Mouse (Mus musculus): ENCODE data around the gene Ttc28.

The Ttc28 gene

DNA sequence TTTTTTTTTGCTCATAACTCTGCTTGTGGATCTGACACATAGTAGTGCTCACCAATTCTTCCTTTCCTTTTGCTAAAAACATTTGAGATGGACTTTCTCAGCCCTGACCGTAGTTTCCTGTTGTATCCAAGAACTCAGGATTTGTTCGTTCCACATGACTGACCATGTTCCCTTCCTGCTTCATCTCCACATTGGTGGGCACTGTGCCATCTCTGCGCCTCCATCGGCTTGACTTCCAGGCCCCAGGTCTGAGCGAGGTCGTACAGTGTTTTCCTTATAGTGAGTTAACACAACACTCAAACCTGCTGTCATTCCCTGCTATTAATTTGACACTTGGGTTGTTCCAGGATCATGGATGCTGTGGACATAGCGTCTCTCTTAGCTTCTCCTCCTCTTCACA is 225.2 kb downstream of the Ttc28 start:
- no peak for DNase-seq

DNA sequence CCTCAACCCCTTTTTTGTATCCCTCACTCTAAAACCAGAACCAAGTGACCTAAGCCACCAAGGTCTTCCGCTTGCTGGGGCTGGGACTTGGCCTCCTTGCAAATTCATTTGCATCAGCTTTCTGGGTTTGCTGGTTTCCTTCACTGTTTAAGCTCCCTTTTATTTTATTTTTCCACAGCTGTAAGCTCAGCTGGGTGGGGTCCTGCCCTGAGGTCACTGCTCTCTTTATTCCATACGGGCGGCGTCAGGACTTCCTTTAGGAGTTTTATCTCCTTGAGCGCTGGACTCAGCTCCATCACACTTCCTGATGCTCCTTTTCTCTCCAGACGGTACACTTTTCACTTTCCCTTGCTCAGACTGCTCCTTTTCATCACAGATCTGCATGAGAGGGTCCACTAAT is 231.8 kb downstream of the Ttc28 start:
- no peak for DNase-seq

DNA sequence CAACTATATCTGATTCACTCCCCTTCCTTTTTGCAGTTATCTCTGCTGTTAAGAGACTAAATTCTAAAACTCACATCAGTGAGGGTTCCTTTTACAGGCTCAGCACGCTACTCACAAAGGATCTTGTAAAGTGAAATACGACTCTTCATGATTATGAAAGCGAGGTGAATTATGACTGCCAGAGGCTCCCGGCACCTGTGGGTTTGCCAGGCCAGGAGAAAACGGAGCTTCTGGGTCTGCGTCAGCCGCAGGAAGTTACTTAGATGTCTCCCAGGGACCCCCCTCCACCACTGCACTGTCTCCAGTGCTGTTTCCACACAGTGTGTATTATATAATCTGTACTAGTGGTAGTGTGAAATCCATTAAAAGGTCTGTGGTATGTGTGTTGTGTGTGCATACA is 233.6 kb downstream of the Ttc28 start:
- peak; percentile 14 for DNase-seq

DNA sequence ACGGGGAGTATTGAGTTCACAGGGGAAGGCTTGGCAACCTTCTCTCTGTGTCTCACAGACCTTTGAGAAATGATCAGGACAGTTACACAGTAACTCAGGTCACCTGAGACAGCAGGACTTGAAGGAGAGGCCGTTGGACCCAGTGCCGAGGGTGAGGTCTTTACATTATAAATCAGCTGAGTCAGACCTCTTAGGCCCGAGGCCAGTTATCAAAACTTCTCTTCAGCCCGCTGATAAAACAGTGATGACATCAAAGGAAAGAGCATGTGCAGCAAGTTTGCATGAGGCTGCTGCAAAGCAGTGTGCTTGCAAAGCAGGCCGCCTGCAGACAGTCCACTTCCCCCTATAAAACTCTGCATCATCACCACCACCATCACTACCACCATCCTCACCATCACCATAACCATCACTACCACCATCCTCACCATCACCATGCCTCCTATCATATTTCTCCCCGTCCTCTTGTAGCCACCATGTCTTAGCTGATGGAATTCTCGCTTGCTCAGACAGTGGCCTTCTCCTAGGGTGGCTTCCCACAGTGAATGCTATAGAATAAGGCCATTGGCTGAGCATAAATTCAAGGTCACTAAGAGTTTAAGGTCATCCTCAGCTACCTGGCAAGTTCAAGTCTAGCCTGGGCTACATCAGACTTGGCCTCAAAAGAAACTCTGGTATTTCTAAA is 234.2 kb downstream of the Ttc28 start:
- no peak for DNase-seq

DNA sequence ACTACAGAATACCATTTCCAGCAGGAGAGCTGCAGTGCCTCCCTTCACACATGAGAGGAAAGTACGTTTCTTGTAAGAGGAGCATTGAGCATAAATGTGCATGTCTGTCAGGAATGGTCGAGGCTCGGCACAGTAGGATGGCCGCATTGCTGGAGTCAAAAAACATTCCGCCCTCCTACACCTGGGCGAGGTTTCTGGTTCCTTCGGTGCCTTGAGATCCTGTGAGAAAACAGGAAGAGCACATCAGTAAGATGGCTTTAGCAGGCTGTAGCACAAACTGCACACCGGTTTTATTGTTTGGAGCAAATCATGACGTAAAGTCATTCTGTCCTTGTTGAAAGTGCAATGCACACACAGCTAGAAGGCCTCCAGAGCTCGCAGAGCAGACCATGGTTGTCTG is 235.0 kb downstream of the Ttc28 start:
- DNase-seq, result no peak

DNA sequence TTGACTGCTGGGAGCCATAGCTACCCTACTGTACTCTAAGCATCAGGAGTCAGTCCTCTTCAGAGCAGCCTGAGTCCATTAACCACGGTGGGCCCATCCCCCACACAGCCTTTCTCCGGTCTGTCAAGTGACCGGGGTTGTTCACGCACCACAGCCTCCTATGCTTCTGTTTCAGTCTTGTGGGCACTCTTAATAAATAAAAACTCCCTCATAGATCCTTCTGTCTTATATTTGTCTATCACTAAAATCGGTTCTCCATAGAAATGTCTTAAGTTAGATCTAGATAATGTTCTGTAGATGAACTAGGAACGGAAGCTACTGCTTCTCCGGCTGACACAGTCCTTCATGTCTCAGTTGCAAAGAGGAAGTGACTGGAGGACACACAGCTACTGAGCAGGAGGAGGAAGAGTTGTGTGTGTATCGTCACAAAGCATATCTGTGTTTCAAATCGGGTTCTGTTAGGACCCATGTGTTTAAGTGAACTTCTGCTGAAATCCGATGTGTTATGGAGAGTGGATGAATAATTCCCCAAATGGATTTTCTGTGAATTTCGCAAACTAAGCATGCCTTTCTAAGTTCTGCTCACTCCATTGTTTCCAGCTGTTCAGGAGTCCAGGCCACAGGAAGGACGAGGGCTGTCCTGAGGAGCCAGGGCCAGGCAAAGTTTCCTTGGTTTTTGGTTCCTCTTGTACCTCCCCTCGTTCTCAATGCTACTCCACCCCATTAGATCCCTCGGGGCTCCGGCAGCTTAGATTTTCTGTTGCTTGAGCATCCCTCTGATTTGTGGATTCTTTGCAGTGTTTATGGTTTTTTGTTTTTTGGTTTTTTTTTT is 236.1 kb downstream of the Ttc28 start:
- DNase-seq, result peak; percentile 19

DNA sequence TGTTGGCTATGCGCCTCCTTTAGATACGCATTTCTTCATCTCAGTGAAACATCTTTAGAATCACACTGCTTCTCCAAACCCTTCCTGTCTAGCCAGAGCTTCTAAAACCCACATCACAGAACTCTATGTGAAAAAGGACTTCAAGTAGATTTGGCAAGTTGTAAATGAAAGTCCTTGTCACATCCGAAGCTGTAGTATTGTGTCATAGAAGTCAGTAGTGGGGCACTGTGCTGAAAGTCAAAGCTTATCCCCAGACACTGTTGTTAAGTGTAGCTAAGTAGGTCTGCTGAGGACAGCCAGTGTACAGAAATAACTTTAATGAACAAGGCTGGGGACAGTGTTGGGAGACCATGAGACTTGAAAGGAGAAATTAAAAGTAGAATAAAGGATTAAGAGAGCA is 240.2 kb downstream of the Ttc28 start:
- no peak for DNase-seq

DNA sequence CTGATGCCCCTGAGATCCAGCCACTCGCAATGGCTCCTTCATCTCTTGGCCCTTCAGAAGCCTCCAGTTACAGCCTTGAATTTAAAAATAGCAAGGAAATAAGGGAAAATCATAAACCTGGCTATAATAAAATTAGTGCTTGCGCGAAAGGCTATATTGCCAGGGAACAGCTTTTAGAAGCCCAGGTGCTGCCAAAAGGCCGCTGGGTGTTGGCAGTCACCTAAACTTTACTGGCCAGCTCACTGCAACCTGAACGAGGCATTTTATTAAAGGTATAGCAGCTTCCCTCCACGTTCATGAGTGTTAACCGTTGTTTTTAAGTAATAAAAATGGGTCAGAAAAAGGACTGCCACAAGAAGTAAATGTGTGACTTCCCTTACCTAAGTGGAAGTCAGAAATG is 240.7 kb downstream of the Ttc28 start:
- no peak for DNase-seq

DNA sequence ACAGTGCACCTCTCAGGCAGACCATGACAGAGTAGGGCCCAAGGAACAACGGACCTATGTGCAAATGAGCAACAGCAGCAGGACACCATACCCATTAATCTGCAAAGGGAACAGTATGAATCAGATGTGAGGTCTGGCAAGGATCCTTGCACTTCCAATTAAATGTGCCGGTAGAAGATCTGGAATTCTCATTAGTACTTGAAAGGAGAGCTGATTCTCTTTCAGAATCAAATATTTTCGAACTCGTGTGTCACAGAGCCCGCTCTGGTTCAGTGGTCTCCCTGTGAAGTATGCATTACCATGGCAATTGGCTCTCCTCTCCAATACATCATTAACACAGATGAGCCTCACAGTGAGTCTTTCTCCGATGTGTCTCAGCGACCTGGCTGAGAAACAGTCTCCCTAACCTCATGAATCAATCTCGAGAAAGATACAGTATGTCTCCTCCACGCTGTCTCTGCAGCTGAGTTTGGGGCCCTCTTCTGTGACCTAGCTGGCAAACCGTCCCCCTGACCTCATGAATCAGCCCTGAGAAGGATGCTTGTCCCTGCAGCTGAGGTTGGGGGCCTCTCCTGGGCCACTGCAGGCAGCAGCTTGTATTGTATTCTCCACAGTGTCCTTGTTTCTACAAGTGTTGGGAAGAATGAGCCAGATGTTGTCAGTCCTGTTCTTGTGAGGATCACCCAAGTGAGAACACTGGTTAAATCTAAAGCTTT is 241.3 kb downstream of the Ttc28 start:
- no peak for DNase-seq

DNA sequence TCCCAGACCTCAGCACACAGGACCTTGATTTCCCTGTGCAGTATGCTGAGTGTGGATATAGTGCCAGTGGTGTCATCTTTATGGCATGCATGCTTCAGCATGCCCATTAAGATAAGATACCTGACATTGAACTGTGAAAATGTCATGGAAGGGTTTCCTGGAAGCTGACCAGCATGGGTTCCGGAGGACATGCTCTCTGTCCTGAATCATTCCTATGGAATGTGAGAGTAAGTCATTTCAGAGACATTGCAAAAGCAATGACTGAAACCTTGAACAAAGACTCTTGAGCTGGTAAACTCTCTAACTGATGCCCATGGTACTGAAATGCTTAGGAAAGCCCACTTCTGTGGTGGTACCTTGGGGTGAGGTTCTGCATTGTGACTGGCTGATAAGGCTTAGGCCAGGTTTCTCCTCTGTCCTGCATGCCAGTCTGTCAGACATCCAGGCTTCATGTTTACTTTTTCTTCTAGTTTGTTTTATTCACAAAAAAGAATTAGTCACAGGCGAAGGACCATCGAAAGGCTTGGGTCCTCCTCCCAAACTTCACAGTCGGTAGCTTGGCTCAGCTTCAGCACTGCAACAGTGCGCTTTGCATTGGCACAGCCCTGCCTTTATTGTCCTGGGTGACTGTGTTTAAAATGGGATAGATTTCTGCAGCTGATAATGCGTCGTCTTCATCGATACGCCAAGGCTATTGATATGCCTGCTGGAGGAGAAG is 242.9 kb downstream of the Ttc28 start:
- DNase-seq, result no peak

DNA sequence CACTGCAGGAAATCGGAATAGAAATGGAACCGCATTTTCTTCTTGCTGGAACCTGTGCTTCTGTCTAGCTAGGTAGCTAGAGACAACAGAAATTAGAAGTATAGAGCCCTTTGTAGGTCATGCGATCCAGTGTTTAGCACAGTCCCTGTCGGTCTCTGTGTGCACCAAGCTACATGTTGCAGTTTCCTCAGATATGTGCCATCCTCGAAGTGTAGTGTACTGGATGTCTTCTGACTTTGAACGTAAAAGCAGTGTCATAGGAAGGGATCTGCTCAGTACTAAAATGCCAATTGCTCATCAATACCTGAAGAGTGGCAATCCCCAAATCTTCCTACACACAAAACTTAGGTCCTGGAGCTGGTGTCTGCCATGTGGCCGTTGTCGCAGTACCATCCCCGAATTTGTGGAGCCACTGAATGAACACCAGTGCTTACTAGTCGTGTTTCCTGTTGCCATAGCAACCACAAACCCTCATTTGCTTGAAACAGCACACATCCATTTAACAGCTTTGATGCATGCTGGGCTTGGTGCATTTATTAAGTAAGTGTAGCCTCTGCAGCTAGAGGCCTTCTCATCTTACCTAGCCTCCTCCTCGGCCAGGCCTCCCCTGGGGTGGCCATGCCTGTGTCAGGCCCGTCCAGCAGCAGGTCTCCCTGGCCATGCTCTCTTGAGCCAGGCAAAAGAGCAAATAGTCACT is 243.6 kb downstream of the Ttc28 start:
- no peak for DNase-seq

DNA sequence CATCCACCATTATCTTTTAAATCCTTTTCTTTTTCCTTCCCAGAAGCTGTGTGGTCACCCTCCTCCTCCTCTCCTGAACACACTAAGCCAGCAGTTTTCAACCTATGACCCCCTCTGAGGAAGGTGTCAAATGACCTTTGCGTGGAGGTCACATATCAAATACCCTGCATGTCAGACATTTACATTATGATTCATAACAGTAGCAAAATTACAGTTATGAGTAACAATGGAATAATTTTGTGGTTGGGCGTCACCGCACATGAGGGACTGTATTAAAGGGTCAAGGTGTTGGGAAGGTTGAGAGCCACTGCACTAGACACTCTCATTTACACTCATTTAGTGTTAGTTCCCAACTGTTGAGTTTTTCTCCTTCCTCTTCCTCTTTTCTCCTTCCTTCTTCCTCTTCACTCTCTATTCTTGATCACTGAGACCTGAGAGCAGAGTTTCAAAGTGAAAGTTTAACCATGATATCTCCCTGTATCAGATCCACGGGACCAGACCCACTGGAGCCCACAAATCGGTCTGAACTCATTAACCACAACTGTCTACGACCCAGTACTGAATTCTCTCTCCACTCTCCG is 245.1 kb downstream of the Ttc28 start:
- DNase-seq, result no peak

DNA sequence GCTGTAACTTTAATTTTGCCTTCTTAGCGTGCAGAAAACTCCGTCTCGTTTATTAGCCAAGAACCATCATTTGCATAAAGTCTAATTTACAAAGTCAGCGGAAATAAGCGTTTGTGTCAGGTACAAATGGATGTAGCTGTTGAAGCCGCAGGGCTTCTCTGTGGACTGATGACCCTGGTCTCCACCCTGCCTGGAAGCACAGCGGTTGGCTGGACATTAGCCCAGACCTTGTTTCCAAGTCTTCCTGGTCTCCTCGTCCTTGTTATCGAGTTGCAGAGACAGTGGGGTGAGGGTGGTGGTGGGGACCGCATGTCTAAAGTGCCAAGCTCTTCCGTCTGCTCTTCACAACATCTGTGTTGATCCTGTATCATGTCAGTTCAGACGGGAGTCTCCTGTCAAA is 246.1 kb downstream of the Ttc28 start:
- no peak for DNase-seq

DNA sequence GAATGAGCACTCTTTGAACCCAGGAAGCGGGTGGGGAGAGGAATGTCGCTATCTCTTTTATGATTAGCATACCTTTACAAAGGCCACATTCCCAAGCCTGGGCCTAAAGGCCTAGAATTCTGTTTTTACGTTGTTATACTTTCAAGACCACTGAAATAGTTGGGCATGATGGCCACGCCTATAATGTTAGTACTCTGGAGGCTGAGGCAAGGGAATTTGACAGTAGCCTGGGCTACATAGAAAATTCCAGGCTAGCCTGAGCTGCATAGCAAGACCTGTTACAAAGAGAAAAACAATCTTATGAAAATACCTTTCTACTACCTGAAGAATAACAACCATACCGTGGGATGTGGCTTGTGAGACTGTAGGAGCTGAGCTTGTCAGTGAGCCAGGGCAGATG is 248.2 kb downstream of the Ttc28 start:
- DNase-seq, result no peak

DNA sequence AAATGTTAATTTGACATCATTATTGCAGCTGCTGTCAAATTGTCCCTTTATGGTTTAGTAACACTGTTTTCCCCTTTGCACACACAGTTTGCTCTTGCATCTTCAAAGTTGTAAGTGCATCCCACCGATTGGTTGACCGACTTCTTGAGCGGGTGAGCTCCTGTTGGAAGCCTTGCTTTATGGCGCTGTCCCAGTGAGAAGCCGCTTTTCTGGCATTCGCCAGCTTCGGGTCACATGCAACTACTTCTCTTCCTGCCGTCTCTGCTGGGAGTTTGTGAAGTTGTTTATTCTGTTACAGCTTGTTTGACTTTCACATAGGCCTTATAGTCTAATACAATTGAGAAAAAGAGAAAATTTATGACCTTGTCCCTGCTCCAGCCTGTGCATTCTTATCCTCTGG is 250.5 kb downstream of the Ttc28 start:
- no peak for DNase-seq

DNA sequence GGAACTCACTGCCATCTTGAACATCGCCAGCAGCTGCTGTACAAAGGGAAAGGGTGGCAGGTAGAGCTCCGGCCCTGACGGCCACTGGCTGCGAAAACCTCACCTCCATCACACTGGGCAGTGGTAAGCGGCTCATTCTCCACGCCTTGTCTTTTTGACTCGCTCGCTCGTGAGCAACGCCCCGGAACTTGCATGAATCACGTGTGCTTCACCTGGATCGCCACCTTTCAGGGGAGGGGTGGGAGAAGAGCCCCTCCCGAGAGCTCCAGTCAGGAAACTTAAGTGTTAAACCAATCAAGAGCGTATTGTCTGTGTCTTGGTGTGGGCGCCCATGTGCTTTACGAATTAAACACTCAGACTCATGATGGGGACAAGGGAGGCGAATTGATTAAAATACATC is 252.0 kb downstream of the Ttc28 start:
- DNase-seq, result no peak

DNA sequence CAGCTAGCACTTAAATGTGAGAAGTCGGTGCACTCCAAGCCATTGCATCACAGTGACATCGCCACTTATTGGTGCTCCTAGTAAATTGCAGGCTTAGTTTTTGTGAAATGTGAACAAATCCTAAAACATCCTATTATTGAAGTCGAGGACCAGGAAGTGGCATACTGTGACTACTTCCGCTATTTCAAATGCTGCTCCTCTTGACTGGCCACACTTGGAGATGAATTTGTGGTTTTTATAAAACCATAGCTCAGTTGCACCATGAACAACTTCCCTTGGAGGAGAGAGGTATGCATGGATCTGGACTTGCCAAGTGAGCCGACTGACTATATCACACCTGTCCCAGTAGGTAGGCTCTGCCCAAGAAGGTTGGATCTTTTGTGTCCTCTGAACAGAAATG is 253.5 kb downstream of the Ttc28 start:
- DNase-seq, result no peak

DNA sequence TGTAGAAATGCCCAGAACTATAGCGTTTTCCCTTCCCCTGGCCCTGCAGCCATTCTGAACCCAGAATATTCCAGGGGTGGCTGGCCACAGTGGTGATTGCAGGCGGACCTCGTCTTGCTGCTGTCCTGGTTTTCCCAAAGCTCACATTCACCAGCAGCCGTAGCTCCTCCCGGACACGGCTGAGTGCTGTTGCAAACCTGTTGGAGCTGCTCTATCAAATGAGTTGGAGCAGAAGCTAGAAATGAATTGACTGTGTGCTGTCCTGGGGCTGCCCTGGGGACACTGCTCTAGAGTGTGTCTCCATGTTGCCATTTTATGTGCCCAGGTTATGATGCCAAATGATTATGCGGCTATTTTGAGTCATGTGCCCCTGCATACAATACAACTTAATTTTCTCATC is 254.2 kb downstream of the Ttc28 start:
- DNase-seq, result no peak

DNA sequence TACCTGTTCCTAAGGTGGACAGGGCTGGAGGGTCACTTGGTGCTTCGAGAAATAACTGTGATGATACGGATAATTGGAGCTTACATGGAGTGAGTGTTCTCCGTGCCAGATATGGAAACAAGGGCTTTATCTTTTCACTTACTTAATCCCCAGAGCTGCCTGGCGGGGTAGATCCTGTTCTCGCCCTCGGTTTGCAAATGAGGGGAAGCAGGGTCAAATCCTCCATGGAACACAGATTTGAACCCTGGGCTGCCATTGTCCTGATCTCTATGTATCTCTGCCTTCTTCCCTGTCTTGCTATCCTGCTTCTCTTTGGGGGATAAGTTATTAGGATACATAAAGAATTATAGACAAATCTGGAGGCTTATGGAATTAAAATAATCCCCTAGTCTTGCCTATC is 257.7 kb downstream of the Ttc28 start:
- no peak for DNase-seq

DNA sequence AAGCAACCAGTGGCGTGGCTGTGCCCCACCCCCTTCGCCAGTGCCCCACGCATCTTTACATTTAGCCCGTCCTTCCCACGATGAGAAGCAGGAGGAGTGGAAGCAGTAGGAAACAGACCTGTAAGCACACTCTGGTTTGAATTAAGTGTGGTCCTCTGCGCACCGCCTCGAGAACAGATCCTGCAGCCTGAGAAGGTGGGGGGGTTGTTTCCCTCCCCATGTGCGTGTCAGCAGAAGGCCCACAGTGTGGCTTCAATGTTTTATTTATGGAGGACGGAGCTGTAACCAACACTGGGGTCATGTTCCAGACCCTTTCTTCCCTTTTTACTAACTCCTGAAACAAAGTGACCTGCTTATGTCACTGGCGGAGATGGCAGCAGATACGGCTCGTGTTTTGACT is 258.1 kb downstream of the Ttc28 start:
- DNase-seq, result no peak

DNA sequence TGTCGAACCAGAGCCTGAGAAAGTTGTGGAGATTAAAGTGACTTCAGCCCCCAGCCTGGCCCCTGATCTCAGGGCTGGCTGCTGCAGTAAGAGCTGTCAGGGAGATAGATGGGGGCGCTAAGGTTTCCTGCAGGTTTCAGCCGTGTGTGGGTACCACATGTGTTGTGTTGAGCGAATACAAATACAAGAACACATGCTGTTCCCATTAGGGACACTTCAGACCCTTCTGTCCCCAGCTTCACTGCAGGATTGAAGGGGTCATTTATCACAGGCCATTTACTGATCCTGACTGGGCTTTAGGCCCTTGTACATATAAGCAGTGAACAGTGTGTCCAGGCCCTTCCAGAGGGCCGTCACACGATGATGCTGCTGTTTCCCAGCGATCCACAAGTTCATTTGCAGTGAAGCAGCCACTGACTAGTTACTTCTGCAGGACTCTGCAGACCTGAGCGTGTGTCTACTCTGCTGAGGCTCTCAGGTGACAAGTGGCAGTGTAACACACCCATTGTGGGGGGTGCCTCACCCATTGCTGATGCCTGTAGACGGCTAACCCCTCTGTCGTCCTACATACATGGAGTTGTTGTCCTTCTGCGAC is 258.7 kb downstream of the Ttc28 start:
- DNase-seq, result no peak

Measured in thymus, postnatal 25 days (tissue).